Mouse (Mus musculus) E14TG2a.4 (cell line): ENCODE measurements around the gene Gpr107.

Experiments used
- CTCF ChIP-seq: conservative IDR thresholded peaks from 2 replicates; pipeline ENCODE4 v1.5.1; 2014; ENCODE audit warnings: low read length
- NANOG ChIP-seq: IDR thresholded peaks from 2 replicates; pipeline ENCODE4 v1.6.1; 2014; ENCODE audit warnings: borderline replicate concordance, low read length, mixed read lengths

DNA sequence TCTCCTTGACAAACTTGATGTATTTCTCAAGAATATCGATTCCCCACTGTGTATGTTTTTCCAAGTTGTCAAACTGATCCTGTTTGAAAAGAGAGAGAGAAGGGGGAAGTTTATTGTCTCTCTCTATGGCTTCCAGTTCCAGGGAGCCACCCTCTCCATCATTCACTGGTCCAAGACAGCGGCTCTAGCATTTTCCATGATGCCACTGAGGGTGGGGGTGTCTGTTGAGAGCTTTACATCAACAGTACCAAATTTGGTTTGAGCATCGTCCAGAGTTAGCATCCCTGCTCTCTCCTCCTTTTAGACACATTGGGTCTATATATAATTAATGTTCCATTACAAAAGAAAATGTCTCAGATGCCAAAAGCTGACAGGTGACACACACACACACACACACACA is 46.8 kb upstream of the Gpr107 start:
- TF ChIP-seq CTCF (no peak), NANOG (no peak)
